Mouse (Mus musculus) stomach, embryonic 14.5 days (tissue): Measurements from ENCODE around the gene Abhd17c. TPM values are rescaled to one million over a fixed set of nuclear protein-coding genes. Genes with fewer than 3 reads are reported as not detected.

Source experiments
- polyA plus RNA-seq: library from polyadenylated mRNA; unstranded; fragments of >200 nt; fragmentation: Nextera tagmentation; extraction: Ambion mirVana; gene quantifications from 2 replicates; pipeline ENCODE4 v1.2.1, GENCODE M21; 2014

The Abhd17c gene
- polyA plus RNA-seq, 1 experiment from 2014 or later, result 13.5 TPM

Other genes starting within 250 kb of the Abhd17c start
- gene Cemip, start 65.4 kb downstream of the Abhd17c start, polyA plus RNA-seq, result 0.36 and 0.42 TPM in 2 replicates